Mouse (Mus musculus): ENCODE measurements around the gene Map3k15. TPM values are rescaled to one million over a fixed set of nuclear protein-coding genes. Genes with fewer than 3 reads are reported as not detected.

Gene Map3k15
- 1.3 and 1.4 TPM in 2 replicates for polyA plus RNA-seq (2012; rRNA removed)

GRCm38 (mm10) chrX:159988002-159988960 is at the start of gene Map3k15:
Gene Map3k15, plus strand, starts transcription at chrX:159988433.

GRCm38 (mm10) chrX:160137861-160138717 is 149.9 kb downstream of the Map3k15 start, which contains the start of gene Pdha1:
Gene Pdha1, minus strand, starts transcription at chrX:160138413.

Other genes starting within 250 kb of the Map3k15 start
- gene Pdha1, start 150.0 kb downstream of the Map3k15 start, polyA plus RNA-seq (2012; rRNA removed) = 90.0 and 111 TPM in 2 replicates